11 mouse cellular contexts compared by ENCODE assay signal in genomic region chr14:79298314-79298992, GRCm38 (mm10). TPM values are rescaled to one million over a fixed set of nuclear protein-coding genes. Genes with fewer than 3 reads are reported as not detected.
A peak's percentile ranks its signal among the peaks of the same experiment; 100 is the strongest.
DNase-seq lines count a peak whose midpoint lies in the region; ATAC-seq and TF ChIP-seq lines count a peak whose summit lies in the region.
"Had no signal": no experiment of that assay in that cellular context is flagged by ENCODE, and none has a peak within 500 bp of the region (broad histone marks: within the 10 kb centered on the region; RNA-seq: fewer than 3 reads in every experiment).

No protein-coding gene starts in this region.

- H3K9ac ChIP-seq in hindbrain, embryonic 13.5 days, result no peak overlapping the region
- H3K9ac ChIP-seq in limb, embryonic 14.5 days (ENCODE audit: low read depth, low read length, severe bottlenecking), result no peak overlapping the region

- H3K27ac ChIP-seq in hindbrain, embryonic 13.5 days, result no peak overlapping the region
- no peak overlapping the region for H3K27ac ChIP-seq in hindbrain, embryonic 10.5 days
- H3K27ac ChIP-seq in thymus, adult 2 months (ENCODE audit: control insufficient read depth, insufficient read depth, low read length), result no peak overlapping the region; the same call in 1 of the 2 replicates
- H3K27ac ChIP-seq in limb, embryonic 14.5 days (replicated peaks; ENCODE audit: low read depth, low read length), result no peak overlapping the region

- 73% methylated on average over 7 of the region's 7 CpGs for WGBS in hindbrain, embryonic 13.5 days
- 71% methylated on average over 7 of the region's 7 CpGs for WGBS in hindbrain, embryonic 10.5 days
- WGBS in thymus, adult 2 months, result 25% methylated on average over 7 of the region's 7 CpGs
- WGBS in limb, embryonic 14.5 days, result 69% methylated on average over 7 of the region's 7 CpGs

- no peak for DNase-seq in hindbrain, embryonic 10.5 days (ENCODE audit: low spot score)
- DNase-seq in thymus, adult 2 months, result no peak
- DNase-seq in thymus, postnatal 25 days, result no peak
- no peak for DNase-seq in limb, embryonic 14.5 days (ENCODE audit: low spot score)
- no peak for DNase-seq in B cell, adult 2 months
- no peak for DNase-seq in kidney, adult 8-10 months
- DNase-seq in left cerebral cortex, adult 8-10 months (ENCODE audit: low spot score in 2 of 2), result no peak
- DNase-seq: adrenal gland, postnatal 25 days; layer of hippocampus, postnatal 36 days had no signal

- 0 out of 2 replicates have a peak overlapping the region, but pooled peaks have one; percentile 4 for H3K4me3 ChIP-seq in hindbrain, embryonic 13.5 days
- H3K4me3 ChIP-seq in hindbrain, embryonic 10.5 days, result no peak overlapping the region
- H3K4me3 ChIP-seq in thymus, adult 2 months (ENCODE audit: control insufficient read depth, insufficient read depth, low read length), result peak overlapping the region; percentile 4; the same call in 1 of the 2 replicates
- H3K4me3 ChIP-seq in limb, embryonic 14.5 days (replicated peaks; ENCODE audit: low read length), result peak overlapping the region; percentile 2; the same call in 1 of the 2 replicates

- no peaks in the 10 kb centered on the region for H3K36me3 ChIP-seq in hindbrain, embryonic 13.5 days
- H3K36me3 ChIP-seq in hindbrain, embryonic 10.5 days, result no peaks in the 10 kb centered on the region
- peaks cover 35% of the 10 kb centered on the region for H3K36me3 ChIP-seq in thymus, adult 2 months (ENCODE audit: control insufficient read depth, insufficient read depth, low read length)
- H3K36me3 ChIP-seq in limb, embryonic 14.5 days (ENCODE audit: control insufficient read depth, insufficient read depth, low read length), result no peaks in the 10 kb centered on the region

- no peak for ATAC-seq in hindbrain, embryonic 13.5 days (ENCODE audit: low FRiP score)
- ATAC-seq in limb, embryonic 14.5 days (ENCODE audit: low FRiP score, low read depth), result no peak

- peaks cover 31% of the 10 kb centered on the region for H3K4me1 ChIP-seq in hindbrain, embryonic 13.5 days (replicated peaks)
- peaks cover 60% of the 10 kb centered on the region for H3K4me1 ChIP-seq in hindbrain, embryonic 10.5 days (replicated peaks)
- H3K4me1 ChIP-seq in thymus, adult 2 months (replicated peaks; ENCODE audit: control insufficient read depth, insufficient read depth, low read length), result peaks cover 31% of the 10 kb centered on the region
- H3K4me1 ChIP-seq in limb, embryonic 14.5 days (ENCODE audit: control insufficient read depth, insufficient read depth, low read length), result peaks cover 17% of the 10 kb centered on the region

- no peak for TF ChIP-seq POLR2A in thymus, adult 2 months (IDR thresholded peaks at IDR 0.05; ENCODE audit: control insufficient read depth, extremely low read depth, insufficient read depth, low read length, poor library complexity)
- TF ChIP-seq POLR2A in limb, embryonic 14.5 days (IDR thresholded peaks at IDR 0.05; ENCODE audit: borderline replicate concordance, extremely low read depth, insufficient read depth, insufficient read length), result no peak

- TF ChIP-seq CTCF in thymus, adult 2 months (IDR thresholded peaks at IDR 0.05; ENCODE audit: borderline replicate concordance, control insufficient read depth, extremely low read depth, insufficient read depth, low read length, poor library complexity), result no peak

- H3K9me3 ChIP-seq in hindbrain, embryonic 13.5 days, result no peaks in the 10 kb centered on the region
- H3K9me3 ChIP-seq in hindbrain, embryonic 10.5 days, result no peaks in the 10 kb centered on the region
- H3K9me3 ChIP-seq in limb, embryonic 14.5 days (ENCODE audit: control insufficient read depth, low read length), result no peaks in the 10 kb centered on the region

- peaks cover 41% of the 10 kb centered on the region for H3K27me3 ChIP-seq in hindbrain, embryonic 13.5 days
- peaks cover 74% of the 10 kb centered on the region for H3K27me3 ChIP-seq in hindbrain, embryonic 10.5 days (ENCODE audit: insufficient read depth, poor library complexity, severe bottlenecking)
- H3K27me3 ChIP-seq in thymus, adult 2 months (ENCODE audit: control insufficient read depth, insufficient read depth, low read length), result no peaks in the 10 kb centered on the region
- H3K27me3 ChIP-seq in limb, embryonic 14.5 days (ENCODE audit: control insufficient read depth, insufficient read depth, low read length), result 0 out of 2 replicates have a peak, but pooled peaks cover 3% of the 10 kb centered on the region

- peak overlapping the region; percentile 21; the same call in 1 of the 2 replicates for H3K4me2 ChIP-seq in hindbrain, embryonic 13.5 days
- peak overlapping the region; percentile 28; the same call in 1 of the 2 replicates for H3K4me2 ChIP-seq in limb, embryonic 14.5 days (replicated peaks; ENCODE audit: low read depth, low read length, severe bottlenecking)

RNA-seq across cellular contexts. Expression of gene Rgcc, which starts 3.0 kb away (rescaled TPM):
- polyA plus RNA-seq in hindbrain, embryonic 13.5 days (2015; fragmentation: Nextera tagmentation; extraction: Ambion mirVana), result 29.4 and 38.8 TPM in 2 replicates
- polyA plus RNA-seq in hindbrain, embryonic 10.5 days (2016; fragmentation: Nextera tagmentation; extraction: Ambion mirVana), result 26.2 and 52.1 TPM in 2 replicates
- polyA plus RNA-seq in thymus, adult 2 months (2012; rRNA removed), result 880 and 889 TPM in 2 replicates
- polyA plus RNA-seq in limb, embryonic 14.5 days (2012; rRNA removed), result 55.9 and 83.7 TPM in 2 replicates
- 62.8 and 65.0 TPM in 2 replicates for polyA plus RNA-seq in limb, embryonic 14.5 days (2014; fragmentation: Nextera tagmentation; extraction: Ambion mirVana)
- 10 to 100 TPM; 32.2 to 35.0 (median 33.7) TPM for total RNA-seq in left cerebral cortex, adult 8-10 months (2022)

RNA-seq across cellular contexts. Expression of gene Zfp957, which starts 51.3 kb away (rescaled TPM):
- not detected in 2 replicates for polyA plus RNA-seq in hindbrain, embryonic 13.5 days (2015; fragmentation: Nextera tagmentation; extraction: Ambion mirVana)
- not detected in 2 replicates for polyA plus RNA-seq in hindbrain, embryonic 10.5 days (2016; fragmentation: Nextera tagmentation; extraction: Ambion mirVana)
- not detected in 2 replicates for polyA plus RNA-seq in thymus, adult 2 months (2012; rRNA removed)
- not detected in 2 replicates for polyA plus RNA-seq in limb, embryonic 14.5 days (2012; rRNA removed)
- not detected in 2 replicates for polyA plus RNA-seq in limb, embryonic 14.5 days (2014; fragmentation: Nextera tagmentation; extraction: Ambion mirVana)
- total RNA-seq in left cerebral cortex, adult 8-10 months (2022), result not detected
- total RNA-seq: adrenal gland, postnatal 25 days; layer of hippocampus, postnatal 36 days had no signal
- polyA plus RNA-seq: heart, embryonic 14.5 days had no signal

Comparison
In these comparisons a context has a peak if more than half of its experiments do, and no peak if none do; other contexts are left out.
1. RNA of gene Rgcc, which starts 3.0 kb away (polyA plus RNA-seq): 880 to 889 TPM in thymus, adult 2 months; 55.9 to 83.7 TPM in limb, embryonic 14.5 days, 29.4 to 38.8 TPM in hindbrain, embryonic 13.5 days and 26.2 to 52.1 TPM in hindbrain, embryonic 10.5 days; every median in the first group is over 10 times any median in the second.